Mouse (Mus musculus): Measurements from ENCODE around the gene Phb2. TPM values are rescaled to one million over a fixed set of nuclear protein-coding genes. Genes with fewer than 3 reads are reported as not detected.
"Not testable (repeated sequence)": the region's sequence is repeated elsewhere in the genome, so short reads cannot be mapped to it uniquely, and the experiment has no call there.

The Phb2 gene
- polyA plus RNA-seq (2012; rRNA removed), result 107 and 108 TPM in 2 replicates

DNA sequence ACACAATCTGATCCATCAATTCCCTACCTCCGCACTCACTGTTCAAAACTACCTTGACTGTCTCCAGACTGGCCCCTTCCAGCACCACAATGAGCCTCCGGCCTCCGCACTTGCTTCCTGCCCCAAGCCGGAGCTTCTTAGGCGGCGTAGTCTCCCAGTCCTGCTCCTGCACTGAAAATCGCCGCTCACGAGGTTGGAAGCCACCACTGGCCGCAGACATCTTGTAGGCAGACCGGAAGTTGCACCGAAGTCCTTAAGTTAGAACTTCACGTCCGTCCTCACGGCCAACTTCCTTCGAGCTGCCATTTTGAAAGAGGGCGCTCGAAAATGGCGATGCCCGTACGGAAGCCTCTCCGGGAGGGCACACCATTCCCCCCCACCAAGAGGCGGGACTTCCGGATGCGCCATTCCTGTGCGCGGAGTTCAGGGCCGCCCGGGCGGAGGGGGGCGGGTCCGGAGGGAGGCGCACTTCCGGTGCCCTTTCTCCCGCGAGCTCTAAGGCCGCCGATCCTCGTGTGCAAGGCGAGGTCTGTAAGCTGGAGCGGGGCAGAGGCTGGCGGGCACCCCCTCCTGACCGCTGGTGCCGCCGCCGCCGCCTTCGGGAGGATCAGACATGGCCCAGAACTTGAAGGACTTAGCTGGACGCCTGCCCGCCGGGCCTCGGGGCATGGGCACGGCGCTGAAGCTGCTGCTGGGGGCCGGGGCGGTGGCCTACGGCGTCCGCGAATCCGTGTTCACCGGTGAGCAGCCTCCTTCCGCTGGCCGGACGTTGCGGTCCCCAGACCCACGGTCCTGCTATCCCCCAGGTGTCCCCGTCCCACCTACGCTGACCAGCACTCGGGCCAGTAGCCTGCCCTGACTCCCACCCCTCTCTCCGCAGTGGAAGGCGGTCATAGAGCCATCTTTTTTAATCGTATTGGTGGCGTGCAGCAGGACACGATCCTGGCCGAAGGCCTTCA lies at the start of gene Phb2, which contains the start of gene Emg1:
TSS of gene Phb2 (plus strand) at position 513 of the 959 bp plus-strand sequence.
TSS of gene Emg1 (minus strand) at position 355 of the 959 bp plus-strand sequence.
- peak; percentile 95 to 98 for DNase-seq (ENCODE audit: extremely low spot score in 1 of 2, low spot score in 1 of 2)

DNA sequence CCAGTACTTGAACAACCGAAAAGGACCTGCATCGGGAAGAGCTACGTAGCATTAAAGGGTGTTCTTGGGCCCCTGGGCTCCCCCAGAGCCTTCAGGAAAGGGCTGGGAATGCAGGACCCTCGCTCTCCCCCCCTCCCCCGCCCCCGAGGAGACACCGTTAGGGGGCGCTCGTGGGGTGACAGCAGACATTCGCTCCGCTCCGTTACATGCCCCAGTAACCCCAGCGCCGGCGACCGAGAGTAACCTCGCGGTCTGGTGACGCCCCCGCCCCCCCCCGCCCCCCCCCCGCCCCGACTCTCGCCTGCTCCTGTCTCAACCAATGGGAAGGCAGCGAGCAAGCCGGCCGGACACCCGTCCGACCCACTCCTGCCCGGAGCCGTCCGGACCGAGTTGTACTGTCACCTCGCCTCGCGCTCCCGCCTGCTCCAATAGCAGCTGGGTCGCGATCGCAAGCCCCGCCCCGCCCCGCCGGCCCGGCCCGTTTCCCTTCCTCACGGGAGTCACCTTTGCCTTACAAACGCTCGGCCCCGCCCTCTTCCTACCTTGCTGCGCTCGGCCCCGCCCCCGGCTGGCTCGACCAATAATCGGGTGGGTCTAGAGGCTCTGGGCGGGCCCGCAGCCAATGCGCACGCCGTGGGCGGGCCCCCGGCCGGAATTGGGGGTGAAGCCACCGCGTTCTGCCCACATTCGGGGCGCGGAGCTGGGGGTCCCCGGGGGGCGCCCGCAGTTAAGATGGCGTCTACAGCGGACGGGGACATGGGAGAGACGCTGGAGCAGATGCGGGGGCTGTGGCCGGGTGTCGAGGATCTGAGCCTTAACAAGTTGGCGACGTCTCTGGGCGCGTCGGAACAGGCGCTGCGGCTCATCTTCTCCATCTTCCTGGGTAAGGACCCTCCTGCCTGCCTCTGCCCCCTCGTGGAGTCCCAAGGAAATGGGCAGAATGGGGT lies 49.4 kb upstream of the Phb2 start, which contains the start of gene Lpcat3:
TSS of gene Lpcat3 (plus strand) at position 551 of the 947 bp plus-strand sequence.
- DNase-seq (ENCODE audit: extremely low spot score in 1 of 2, low spot score in 1 of 2), result peak; percentile 95 to 98

DNA sequence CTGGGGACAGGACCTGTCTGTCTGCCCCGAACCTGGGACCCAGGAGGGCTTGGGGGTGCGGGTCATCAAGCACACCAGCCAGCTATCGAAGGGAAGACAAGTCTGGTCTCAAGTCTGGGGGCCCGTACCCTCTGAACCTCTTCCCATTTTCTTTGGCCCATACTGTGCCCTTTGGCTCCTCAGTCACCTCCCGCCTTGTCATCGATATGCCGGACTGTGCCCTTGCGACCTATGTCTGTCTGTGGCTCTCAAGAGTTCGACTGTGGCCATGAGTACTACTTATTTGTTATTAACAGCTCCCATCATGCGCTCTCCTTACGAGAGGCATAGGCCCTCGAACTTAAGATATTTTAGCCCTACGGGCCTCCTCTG lies 48.7 kb upstream of the Phb2 start:
- no peak for DNase-seq (ENCODE audit: extremely low spot score in 1 of 2, low spot score in 1 of 2)

DNA sequence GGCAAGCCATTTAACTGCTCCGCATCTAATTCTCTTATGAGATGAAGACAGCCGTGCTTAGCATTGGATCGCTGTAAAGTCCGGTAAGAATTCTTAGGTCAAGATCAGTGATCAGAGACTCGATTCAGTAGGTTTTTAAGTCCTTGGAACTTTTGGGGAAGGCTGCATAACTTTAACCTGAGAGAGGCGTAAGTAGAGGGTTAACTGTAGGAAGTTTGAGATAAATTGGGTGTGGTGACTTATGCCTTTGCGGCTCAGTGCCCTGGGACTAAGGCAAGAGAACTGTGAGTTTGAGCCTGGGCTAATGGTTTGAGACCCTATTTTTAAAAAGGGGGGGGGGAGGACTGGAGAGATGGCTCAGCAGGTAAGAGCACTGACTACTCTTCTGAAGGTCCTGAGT lies 47.9 kb upstream of the Phb2 start:
- no peak for DNase-seq (ENCODE audit: extremely low spot score in 1 of 2, low spot score in 1 of 2)

DNA sequence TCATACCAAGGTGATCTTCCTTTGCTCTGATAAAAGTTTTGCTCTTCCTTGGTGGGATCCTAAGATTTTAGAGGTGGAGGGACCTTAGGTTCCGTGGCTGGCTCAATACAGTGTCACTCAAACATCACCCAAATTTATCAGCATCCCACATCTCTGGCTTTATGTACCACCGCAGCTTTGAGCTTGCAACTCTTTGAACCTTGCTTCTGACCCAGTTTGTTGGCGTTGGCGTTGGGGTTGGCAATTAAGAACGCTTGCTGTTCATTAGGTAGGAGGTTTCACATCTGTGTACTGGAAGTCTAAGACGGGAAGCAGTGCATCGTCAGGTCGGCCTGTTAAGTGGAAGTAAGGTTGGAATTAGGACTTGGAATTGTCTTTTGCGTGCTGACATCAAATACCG lies 47.1 kb upstream of the Phb2 start:
- DNase-seq (ENCODE audit: extremely low spot score in 1 of 2, low spot score in 1 of 2), result no peak

DNA sequence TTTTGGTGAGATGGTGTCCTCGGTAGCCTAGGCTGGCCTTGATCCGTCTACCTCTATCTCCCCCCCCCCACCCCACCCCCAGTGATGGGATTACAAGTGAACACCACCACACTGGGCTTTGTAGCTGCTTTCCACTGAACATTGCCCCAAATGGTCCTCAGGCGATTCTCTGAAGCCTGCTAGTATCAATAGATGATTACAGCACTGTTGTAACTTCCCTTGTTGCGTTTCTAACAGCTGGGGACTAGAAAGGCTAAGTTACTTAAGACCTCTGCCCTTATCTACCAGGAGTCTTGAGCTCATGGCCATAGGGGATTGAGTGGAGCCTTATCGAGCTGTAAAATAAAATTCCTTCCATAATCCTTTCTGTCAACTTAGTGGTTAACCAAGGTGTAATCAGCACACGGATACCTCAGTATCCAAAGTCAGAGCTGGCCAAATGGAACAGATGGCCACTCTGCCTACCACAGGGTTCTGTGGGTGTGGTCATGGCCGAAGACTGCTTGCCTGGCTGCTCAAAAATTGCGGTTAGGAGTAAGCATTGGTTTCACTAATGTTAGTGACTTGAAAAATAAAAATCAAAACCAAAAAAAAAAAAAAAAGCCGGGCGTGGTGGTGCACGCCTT lies 42.8 kb upstream of the Phb2 start:
- no peak for DNase-seq (ENCODE audit: extremely low spot score in 1 of 2, low spot score in 1 of 2)

DNA sequence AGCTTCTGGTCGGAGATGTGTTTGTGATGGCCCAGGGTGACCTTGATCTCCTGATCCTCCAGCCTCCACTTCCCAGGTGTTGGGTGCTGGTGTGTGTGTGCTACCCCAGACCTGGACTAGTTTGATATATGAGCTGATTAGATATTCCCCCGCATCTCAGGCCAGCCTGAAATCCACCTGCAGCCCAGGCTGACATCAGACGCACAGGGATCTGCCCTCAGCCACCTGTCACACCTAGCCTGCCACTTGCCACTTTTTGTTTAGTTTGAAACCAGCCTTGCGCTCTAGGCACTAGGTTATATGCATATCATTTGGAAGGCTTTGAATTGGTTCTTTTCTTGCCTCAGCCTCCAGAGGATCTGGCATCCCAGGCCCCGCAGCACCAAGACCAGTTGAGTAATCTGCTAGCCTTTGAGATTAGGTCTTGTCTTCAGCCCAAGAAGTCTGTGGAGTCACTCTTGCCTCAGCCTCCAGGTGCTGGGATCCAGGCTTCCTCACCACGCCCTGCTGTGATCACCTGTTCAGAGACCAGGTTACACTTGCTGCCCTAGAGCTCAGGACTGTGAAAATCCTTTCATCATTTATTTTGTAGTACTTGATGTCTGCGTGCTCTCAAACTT lies 41.7 kb upstream of the Phb2 start:
- DNase-seq (ENCODE audit: extremely low spot score in 1 of 2, low spot score in 1 of 2), result no peak

DNA sequence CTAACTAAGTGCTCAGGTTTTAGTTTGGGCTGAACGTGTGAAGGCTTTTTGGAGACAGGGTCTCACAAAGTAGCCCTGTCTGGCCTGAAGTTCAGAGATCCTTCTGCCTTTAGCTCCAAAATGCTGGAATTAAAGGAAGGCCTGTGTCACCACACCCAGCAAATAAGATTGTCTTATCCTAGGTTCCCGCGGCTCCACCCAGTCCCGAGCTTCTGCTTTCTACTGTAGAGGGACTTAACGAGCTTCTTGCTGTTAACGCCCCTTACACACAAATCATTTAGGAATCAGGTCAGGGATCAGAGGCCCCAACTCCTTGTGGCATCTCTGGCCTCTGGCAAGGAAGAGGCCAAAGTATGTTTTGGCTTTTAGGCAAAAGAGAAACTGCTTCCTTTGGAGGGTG lies 40.0 kb upstream of the Phb2 start:
- DNase-seq (ENCODE audit: extremely low spot score in 1 of 2, low spot score in 1 of 2), result no peak

DNA sequence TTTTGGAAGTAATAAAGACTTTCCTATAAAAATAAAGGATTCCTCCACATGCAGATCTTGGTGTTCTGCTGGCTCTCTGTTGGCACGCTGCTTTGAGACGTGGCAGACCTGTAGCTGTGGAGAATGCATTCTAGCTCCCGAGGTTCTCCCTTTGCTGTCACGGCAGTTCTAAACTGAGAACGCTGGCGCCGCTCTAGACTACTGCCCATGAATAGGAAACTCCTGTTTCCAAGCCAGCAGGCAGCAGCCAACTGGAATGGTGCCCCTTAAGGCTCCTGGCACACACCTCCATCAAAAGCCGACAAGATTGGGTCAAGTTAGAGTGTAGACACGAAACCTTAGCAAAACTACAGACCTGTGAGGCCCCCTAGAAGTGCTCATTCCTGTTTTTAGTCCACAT lies 38.5 kb upstream of the Phb2 start:
- peak; percentile 36 to 67 for DNase-seq (ENCODE audit: extremely low spot score in 1 of 2, low spot score in 1 of 2)

DNA sequence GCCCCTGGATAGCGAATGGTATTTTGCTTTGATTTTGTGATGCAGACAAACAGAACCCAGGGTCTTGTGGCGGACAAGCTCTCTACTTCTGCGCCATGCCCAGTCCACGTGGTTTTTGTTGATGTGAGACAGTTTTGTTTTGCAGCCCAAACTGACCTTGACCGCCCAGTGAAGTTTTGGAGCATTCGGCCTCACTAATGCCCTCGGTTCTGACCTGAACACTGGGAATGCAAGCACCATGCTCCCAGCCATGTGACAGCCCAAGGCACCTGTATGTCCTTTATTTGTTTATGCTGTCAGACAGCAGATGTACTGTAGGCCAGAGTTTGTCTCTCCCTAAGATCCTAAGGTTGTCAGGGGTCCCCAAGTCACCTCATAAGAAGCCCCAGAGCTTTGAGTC lies 37.5 kb upstream of the Phb2 start:
- no peak for DNase-seq (ENCODE audit: extremely low spot score in 1 of 2, low spot score in 1 of 2)

DNA sequence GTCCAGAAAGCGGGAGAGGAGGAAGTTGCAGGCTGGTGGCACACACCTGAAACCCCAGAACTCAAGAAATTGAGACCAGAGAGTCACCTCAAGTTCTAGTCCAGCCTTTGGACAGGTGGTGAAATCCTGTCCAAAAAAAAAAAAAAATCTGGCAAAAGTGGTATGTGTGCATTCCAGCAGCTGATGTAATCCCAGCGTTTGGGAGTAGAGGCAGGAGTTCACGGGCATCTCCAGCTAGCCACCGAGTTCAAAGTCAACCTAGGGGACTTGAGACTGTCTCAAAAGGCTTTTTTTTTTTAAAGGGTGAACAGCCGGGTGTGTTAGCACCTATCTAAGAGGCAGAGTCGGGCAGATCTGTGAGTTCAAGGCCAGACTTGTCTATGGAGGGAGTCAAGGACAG lies 36.0 kb upstream of the Phb2 start:
- no peak for DNase-seq (ENCODE audit: extremely low spot score in 1 of 2, low spot score in 1 of 2)

DNA sequence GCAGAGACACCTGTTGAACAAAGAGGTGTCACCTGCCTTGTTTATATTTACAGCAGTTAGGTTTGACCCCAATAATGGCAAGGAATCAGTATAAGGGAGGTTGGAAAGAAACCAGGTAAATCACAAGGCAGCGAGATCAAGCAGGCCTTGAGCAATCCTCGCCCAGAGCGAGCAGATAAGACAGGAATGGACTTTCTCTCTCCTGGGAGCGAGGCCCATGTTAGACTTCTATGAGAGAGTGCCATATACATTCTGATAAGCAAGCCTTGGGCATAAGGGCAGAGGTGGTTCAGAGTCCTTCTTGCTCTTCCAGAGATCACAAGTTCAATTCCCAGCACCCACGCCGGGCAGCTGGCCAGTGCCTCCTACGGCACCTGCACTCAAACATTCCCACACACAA lies 33.4 kb upstream of the Phb2 start:
- no peak for DNase-seq (ENCODE audit: extremely low spot score in 1 of 2, low spot score in 1 of 2)

DNA sequence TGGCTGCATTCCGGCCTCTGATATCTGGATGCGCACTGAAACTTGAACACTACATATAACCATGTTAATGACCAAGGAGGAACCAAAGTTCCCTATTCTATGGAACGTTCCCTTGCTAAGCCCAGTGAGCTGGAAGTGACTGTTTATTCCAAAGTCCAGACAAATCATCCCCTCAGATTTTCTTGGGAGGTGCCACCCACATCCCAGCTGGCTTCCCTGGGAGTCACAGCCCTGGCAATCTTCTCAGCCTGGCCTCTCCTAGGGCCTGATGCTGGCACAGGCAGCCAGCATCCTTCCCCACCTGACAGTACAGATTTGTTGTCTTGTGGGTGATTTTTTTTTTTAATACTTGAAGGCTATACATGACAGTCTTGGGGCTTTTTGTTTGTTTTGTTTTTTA lies 32.6 kb upstream of the Phb2 start:
- peak in 1 of 2 experiments; percentile 42 for DNase-seq (ENCODE audit: extremely low spot score in 1 of 2, low spot score in 1 of 2)

DNA sequence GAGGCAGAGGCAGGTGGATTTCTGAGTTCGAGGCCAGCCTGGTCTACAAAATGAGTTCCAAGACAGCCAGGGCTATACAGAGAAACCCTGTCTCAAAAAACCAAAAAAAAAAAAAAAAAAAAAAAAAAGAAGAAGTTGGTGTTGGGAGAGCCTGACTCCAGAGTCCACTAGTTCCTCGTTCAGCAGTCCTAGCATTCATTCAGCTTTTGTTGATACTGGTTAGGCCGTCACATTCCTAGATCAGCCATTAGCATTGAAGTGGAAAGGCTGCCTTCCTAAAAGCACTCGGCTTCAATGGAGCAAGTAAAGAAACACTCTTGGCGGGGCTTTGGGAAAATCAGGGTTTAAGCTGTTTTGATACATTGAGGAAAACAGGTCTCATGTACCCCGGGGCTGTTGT lies 29.8 kb upstream of the Phb2 start:
- not testable (repeated sequence) for DNase-seq (ENCODE audit: extremely low spot score in 1 of 2, low spot score in 1 of 2)

DNA sequence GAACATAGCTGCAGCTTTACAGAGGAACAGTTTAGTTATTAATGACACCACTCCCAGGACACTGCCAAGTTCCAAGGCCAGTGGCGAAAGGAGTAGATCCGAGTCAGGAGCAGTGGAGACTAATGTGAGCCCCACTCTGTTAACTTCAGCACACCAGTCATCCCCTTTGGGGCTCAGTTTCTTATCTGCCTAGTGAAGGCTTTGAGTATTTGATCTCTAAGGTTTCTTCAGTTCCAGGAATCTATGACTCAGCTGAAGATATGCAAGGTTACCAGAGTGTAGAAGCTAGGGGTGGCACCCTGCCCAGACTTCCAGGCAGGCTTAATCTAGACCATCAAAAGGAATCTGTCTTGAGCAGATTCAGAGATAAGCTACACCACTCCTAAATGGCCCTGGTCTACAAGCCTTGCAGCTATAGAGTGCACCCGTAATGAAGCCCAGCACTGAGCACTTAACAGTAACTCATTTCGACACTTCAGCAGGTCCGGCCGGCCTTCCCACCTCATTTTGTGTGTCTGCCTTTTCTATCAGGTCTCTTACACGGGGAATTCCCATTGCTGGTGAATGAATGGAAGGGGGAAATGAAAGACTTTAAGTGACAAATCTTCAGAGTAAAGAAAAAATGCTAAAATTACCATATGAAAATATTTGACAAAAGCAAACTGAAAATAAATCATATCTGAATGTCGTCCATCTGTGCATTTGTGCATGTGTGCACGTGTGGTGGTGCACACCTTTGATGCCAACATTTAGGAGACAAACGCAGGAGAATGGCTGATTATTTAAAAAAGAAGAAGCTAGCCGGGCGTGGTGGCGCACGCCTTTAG lies 28.3 kb upstream of the Phb2 start:
- DNase-seq (ENCODE audit: extremely low spot score in 1 of 2, low spot score in 1 of 2), result peak in 1 of 2 experiments; percentile 57

DNA sequence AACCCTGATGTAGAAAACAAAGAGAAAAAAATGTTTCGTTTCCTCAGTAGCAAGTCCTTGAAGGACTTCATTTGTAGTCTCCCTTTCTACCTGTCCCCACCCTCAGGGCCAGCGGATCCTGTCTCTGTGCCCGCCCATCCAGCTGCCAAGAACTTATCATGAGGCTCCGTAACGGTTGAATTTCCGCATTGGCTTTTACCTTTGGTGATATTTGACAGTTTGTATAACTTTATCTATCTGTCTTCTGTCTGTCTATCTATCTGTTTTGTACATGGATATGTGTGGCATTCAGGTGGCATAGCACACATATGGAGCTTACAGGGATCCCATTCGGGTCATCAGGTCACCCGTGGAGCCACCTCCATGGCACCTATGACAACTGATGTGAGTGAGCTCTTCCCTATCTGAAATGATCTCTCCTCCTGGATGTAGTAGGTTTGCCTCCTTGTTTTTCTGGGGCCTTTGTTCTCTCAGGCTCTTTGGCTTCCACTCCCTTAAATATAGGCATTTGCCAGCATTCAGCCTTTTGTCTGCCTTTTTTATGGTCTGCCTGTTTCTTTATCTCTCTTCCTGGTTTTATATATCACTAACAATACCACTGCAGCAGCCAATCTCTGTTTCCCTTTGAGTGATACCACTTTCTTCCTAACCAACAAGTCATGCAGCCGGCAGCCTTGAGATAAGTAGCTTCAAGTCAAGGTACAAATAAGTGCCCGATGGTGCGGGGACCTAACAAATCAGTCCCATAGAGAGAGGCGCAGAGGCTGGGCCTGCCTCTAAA lies 26.3 kb upstream of the Phb2 start:
- DNase-seq (ENCODE audit: extremely low spot score in 1 of 2, low spot score in 1 of 2), result no peak

DNA sequence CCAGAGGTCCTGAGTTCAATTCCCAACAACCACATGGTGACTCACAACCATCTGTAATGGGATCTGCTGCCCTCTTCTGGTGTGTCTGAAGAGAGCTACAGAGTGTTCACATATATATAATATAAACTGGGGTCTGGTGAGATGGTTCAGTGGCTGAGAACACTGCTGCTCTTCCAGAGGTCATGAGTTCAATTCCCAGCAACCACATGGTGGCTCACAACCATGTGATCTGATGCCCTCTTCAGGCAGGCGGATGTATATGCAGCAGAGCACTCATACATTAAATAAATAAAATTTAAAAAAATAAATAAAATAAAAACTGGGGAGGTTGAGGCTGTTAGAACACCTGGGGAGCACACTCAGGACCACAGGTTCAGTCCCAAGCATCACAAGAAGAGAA lies 25.5 kb upstream of the Phb2 start:
- not testable (repeated sequence) for DNase-seq (ENCODE audit: extremely low spot score in 1 of 2, low spot score in 1 of 2)

DNA sequence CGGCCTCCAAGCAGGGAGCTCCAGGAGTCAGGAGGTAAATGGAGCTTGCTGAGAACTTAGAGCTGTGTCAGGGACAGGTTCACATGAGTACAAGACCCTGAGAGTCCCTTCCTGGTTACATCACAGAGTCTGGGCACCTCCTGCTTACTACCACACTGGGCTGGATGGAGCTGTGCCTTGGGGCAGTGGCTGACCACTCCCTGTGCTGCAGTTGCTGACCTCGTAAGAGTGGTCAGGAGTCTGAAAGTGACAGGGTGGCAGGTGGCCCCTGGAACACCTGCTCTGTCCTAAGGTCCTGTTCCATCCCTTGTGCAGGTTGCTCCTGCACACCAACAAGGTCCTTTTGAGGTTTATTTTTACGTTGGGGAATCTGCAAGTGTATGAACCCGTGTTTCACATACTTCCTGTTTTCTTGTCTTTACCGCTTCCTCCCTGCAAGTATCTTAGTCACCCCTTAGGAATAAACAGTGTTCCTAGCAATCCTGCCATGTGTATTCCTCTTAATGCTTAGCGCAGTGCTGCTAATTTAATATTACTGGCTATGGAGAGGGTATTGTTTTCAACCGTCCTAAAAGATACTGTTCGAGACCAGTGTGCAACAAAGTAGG lies 23.9 kb upstream of the Phb2 start:
- DNase-seq (ENCODE audit: extremely low spot score in 1 of 2, low spot score in 1 of 2), result no peak
